Mouse (Mus musculus) hematopoietic multipotent progenitor cell, adult 10-12 weeks (in vitro differentiated cells): ENCODE data around the gene Zfp202. TPM values are rescaled to one million over a fixed set of nuclear protein-coding genes. Genes with fewer than 3 reads are reported as not detected.

Experiments
- polyA plus RNA-seq: library from polyadenylated mRNA; stranded (reverse); fragments of >175 nt; gene quantifications from 2 replicates; pipeline ENCODE4 v1.2.3, GENCODE M21; 2012; ENCODE audit warnings: low replicate concordance

The Zfp202 gene
- 0.52 and 1.1 TPM in 2 replicates for polyA plus RNA-seq

GRCm38 (mm10) chr9:40192098-40193038 lies at the start of gene Zfp202:
Gene Zfp202, plus strand, starts transcription at chr9:40192316.

GRCm38 (mm10) chr9:40180620-40181019 lies 11.5 kb upstream of the Zfp202 start, which contains the start of gene Olfr986:
Gene Olfr986, plus strand, starts transcription at chr9:40180920.

Other genes starting within 250 kb of the Zfp202 start
- gene Olfr975, start 240.3 kb upstream of the Zfp202 start, polyA plus RNA-seq = 0.05 TPM in 1 of 2 replicates, not detected in the other
- not detected in 2 replicates for gene Olfr976, start 231.2 kb upstream of the Zfp202 start, polyA plus RNA-seq
- gene Olfr978, start 200.2 kb upstream of the Zfp202 start, polyA plus RNA-seq = not detected in 2 replicates
- gene Olfr979, start 188.9 kb upstream of the Zfp202 start, polyA plus RNA-seq = not detected in 2 replicates
- not detected in 2 replicates for gene Olfr980, start 182.7 kb upstream of the Zfp202 start, polyA plus RNA-seq
- gene Olfr981, start 170.9 kb upstream of the Zfp202 start, polyA plus RNA-seq = not detected in 2 replicates
- not detected in 2 replicates for gene Olfr982, start 118.5 kb upstream of the Zfp202 start, polyA plus RNA-seq
- not detected in 2 replicates for gene Olfr983, start 98.7 kb upstream of the Zfp202 start, polyA plus RNA-seq
- gene Olfr984, start 78.1 kb upstream of the Zfp202 start, polyA plus RNA-seq = not detected in 2 replicates
- gene Olfr985, start 62.1 kb upstream of the Zfp202 start, polyA plus RNA-seq = not detected in 2 replicates
- not detected in 2 replicates for gene Tmem225, start 44.2 kb upstream of the Zfp202 start, polyA plus RNA-seq
- gene Olfr986, start 11.4 kb upstream of the Zfp202 start, polyA plus RNA-seq = not detected in 2 replicates
- gene Scn3b, start 76.9 kb downstream of the Zfp202 start, polyA plus RNA-seq = not detected in 2 replicates